Mouse (Mus musculus) small intestine, adult 2 months (tissue): ENCODE data around the gene Bcor.

ENCODE experiments used
- CTCF ChIP-seq: fragments of 200-500 bp; IDR thresholded peaks from 2 replicates; pipeline ENCODE4 v1.5.1; 2012; ENCODE audit warnings: low read depth, mild to moderate bottlenecking, control low read depth, inconsistent platforms, low read length, moderate library complexity, mixed read lengths; ENCODE audit not compliant: insufficient replicate concordance, insufficient read length; ENCODE audit errors: extremely low read depth
- POLR2A ChIP-seq: fragments of 200-500 bp; IDR thresholded peaks from 2 replicates; pipeline ENCODE4 v1.6.1; 2012; ENCODE audit warnings: low read depth, mild to moderate bottlenecking, control low read depth, inconsistent platforms, low read length, moderate library complexity

DNA sequence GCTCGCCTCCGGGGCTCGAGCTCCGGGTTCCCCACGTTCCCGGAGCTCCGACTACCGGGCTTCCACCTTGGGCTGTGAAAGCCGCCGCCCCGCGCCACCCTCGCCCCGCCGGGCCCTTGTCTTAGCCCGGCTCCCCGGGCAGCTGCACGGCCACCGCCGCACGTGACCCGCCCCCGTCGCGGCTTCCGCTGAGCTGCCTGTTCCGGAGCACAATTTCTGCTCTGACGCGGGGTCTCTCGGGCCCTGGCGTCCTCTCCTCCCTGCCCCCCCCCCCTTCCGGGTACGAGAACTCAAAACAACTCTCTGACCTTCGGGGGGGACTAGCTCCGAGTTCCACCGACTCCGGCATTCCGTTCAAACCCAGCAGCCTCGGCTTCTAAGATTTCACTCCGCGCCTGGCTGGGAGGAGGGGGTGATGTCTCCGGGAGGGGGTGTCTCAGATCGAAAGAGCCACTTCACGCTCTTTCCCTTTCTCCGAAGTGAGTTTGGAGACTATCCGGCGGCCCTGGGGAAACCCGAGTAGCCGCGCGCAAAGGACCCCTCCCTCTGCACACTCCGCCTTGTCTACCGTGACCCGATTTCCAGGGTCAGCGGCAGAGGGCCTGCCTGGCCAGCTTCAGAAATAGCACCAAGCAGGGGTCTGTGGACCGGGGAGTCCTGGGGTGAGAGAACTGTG, at the start of gene Bcor:
- TF ChIP-seq CTCF (no peak), POLR2A (no peak)
